Mouse (Mus musculus) layer of hippocampus, adult 18-20 months (tissue): Measurements from ENCODE around the gene Hnrnpa1. TPM values are rescaled to one million over a fixed set of nuclear protein-coding genes. Genes with fewer than 3 reads are reported as not detected.

Source experiments
- microRNA-seq, 2 experiments: library from miRNA; unstranded; fragments of <30 nt; microRNA quantifications; one replicate each; pipeline ENCODE4 v1.2.0; 2021
- total RNA-seq, 2 experiments: library from RNA; stranded (reverse); gene quantifications; 2 replicates each; pipeline ENCODE4 v1.2.3; 2021

The Hnrnpa1 gene
- total RNA-seq, 2 experiments from 2014 or later = 239 to 256 TPM

Small RNAs within 50 kb of the gene (microRNA-seq; reads per million reads assigned to microRNA genes)
- gene Mir148b = 89.7 to 114 reads per million in 2 experiments

Other genes starting within 250 kb of the Hnrnpa1 start
- gene Hoxc8, start 249.8 kb upstream of the Hnrnpa1 start, total RNA-seq = not detected
- not detected for gene Hoxc6, start 242.2 kb upstream of the Hnrnpa1 start, total RNA-seq
- gene Hoxc4, start 221.5 kb upstream of the Hnrnpa1 start, total RNA-seq = not detected
- gene Smug1, start 73.3 kb upstream of the Hnrnpa1 start, total RNA-seq = 10 to 100 TPM; 18.3 to 19.9 TPM
- 100 to 1,000 TPM; 174 to 190 TPM for gene Cbx5, start 616 bp upstream of the Hnrnpa1 start, total RNA-seq
- gene Nfe2, start 18.0 kb downstream of the Hnrnpa1 start, total RNA-seq = not detected
- gene Copz1, start 32.3 kb downstream of the Hnrnpa1 start, total RNA-seq = 100 to 1,000 TPM in 1 of 2 experiments, 10 to 100 TPM in 1; 97.0 to 100 TPM
- gene Gpr84, start 70.2 kb downstream of the Hnrnpa1 start, total RNA-seq = under 1 TPM; 0.54 to 0.63 TPM
- gene Zfp385a, start 99.7 kb downstream of the Hnrnpa1 start, total RNA-seq = 10 to 100 TPM; 43.7 to 49.8 TPM
- 1 to 10 TPM; 1.1 to 1.2 TPM for gene Itga5, start 126.3 kb downstream of the Hnrnpa1 start, total RNA-seq
- not detected for gene Gtsf1, start 190.0 kb downstream of the Hnrnpa1 start, total RNA-seq
- not detected for gene Gtsf2, start 208.0 kb downstream of the Hnrnpa1 start, total RNA-seq
- 1 to 10 TPM; 7.4 to 8.8 TPM for gene Nckap1l, start 213.4 kb downstream of the Hnrnpa1 start, total RNA-seq